ENCODE assay signal across 9 mouse cellular contexts in genomic region chr10:39443947-39444346, GRCm38 (mm10).
DNase-seq lines count a peak whose midpoint lies in the region; TF ChIP-seq lines count a peak whose summit lies in the region.
"Had no signal": no experiment of that assay in that cellular context is flagged by ENCODE, and none has a peak within 500 bp of the region (broad histone marks: within the 10 kb centered on the region; RNA-seq: fewer than 3 reads in every experiment).

No protein-coding gene starts in this region.

- H3K4me3 ChIP-seq in layer of hippocampus, adult 2 months, result no peak overlapping the region
- H3K4me3 ChIP-seq: liver, embryonic 15.5 days had no signal

- H3K27ac ChIP-seq in layer of hippocampus, adult 2 months, result no peak overlapping the region
- H3K27ac ChIP-seq: liver, embryonic 15.5 days had no signal

- peak; percentile 71 for TF ChIP-seq CTCF in layer of hippocampus, adult 2 months (conservative IDR thresholded peaks at IDR 0.05)

- DNase-seq in layer of hippocampus, adult 2 months (ENCODE audit: low spot score in 2 of 2), result no peak
- DNase-seq in layer of hippocampus, postnatal 14 days (ENCODE audit: low spot score in 2 of 2), result no peak
- DNase-seq in thymus, postnatal 0 days (ENCODE audit: low spot score), result peak; percentile 47
- DNase-seq in thymus, adult 18-20 months, result no peak
- peak; percentile 31 for DNase-seq in adipocyte (ENCODE audit: low spot score)
- peak; percentile 56 for DNase-seq in thymus, postnatal 4 days
- DNase-seq in right cerebral cortex, postnatal 14 days, result no peak
- DNase-seq: heart, adult 11 months had no signal

Comparison
In these comparisons a context has a peak if more than half of its experiments do, and no peak if none do; other contexts are left out.
1. DNase-seq: peak in thymus, postnatal 0 days (single experiment), adipocyte (single experiment) and thymus, postnatal 4 days (single experiment); none in layer of hippocampus, adult 2 months (0 of 2), layer of hippocampus, postnatal 14 days (0 of 2), thymus, adult 18-20 months (0 of 2) and right cerebral cortex, postnatal 14 days (single experiment).